Mouse (Mus musculus) activated CD4-positive, CD25-positive, alpha-beta regulatory T cell (primary cell): Measurements from ENCODE around the gene Lrrc8b. TPM values are rescaled to one million over a fixed set of nuclear protein-coding genes. Genes with fewer than 3 reads are reported as not detected.

ENCODE experiments used
- polyA plus RNA-seq, 2 experiments: library from polyadenylated mRNA; unstranded; fragments of 100-300 nt; shearing (Covaris generic); gene quantifications; one replicate each; pipeline ENCODE4 v1.2.1; 2017

Gene Lrrc8b
- polyA plus RNA-seq, result 1 to 10 TPM; 4.5 to 8.2 TPM

GRCm38 (mm10) chr5:105415198-105415791, at the start of gene Lrrc8b:
TSS of gene Lrrc8b (plus strand) at chr5:105415775.

DNA sequence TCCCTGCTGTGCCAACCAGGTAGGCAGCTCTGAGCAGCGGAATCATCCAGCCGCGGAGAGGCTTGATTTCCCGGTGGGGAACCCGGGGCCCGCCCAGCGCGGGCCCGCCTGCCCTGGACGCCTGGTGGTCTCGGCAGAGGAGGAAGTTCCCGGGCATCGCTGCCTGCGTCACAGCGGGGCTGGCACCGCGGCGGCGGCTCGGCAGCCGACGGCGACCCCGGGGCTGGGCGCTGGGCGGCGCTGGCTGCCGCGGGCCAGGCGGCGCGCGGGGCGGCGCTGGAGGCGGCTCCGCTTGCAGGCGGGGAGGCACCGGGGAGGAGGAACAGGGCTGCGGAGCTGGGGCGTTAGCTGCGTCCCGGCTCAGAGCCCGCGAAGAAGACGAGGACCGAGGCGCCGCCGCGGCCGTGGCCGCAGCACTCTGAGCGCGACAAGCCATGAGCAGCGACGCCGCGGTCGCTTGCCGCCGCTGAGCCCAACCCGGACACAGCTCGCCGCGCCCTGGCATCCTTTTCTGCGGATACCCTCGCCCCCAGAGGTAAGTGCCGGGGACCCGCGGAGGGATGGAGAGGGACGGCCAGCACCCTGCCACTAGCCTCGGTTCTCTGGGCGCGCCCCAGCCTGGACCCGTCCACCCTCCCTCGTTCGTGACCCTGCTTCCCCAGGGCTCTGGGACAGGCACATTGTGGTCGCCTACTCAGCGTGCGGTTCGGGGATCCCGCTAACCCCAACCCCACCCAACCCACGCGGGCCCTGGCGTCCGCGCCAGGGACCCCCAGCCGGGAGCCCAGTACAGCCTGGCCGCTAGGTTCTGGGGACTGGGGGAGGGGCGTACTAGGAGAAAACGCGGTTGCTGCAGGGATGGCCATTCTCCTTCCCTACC, 103.8 kb downstream of the Lrrc8b start, which contains the start of gene Lrrc8c:
Lrrc8c (plus strand) TSS at position 293 of the 880 bp plus-strand sequence.

Other genes starting within 250 kb of the Lrrc8b start
- 100 to 1,000 TPM in 1 of 2 experiments, 10 to 100 TPM in 1; 85.7 to 108 TPM for gene Gbp10, start 176.2 kb upstream of the Lrrc8b start, polyA plus RNA-seq
- gene Gm43302, start 122.1 kb upstream of the Lrrc8b start, polyA plus RNA-seq, result 10 to 100 TPM in 1 of 2 experiments, 1 to 10 TPM in 1; 4.3 to 14.0 TPM
- 100 to 1,000 TPM; 203 to 340 TPM for gene Gbp6, start 122.1 kb upstream of the Lrrc8b start, polyA plus RNA-seq
- 100 to 1,000 TPM in 1 of 2 experiments, 10 to 100 TPM in 1; 94.7 to 179 TPM for gene Lrrc8c, start 103.6 kb downstream of the Lrrc8b start, polyA plus RNA-seq